Mouse (Mus musculus) lung, postnatal 4 days (tissue): Measurements from ENCODE around the gene Zfp729a.
A peak's percentile ranks its signal among the peaks of the same experiment; 100 is the strongest.
"Not testable (repeated sequence)": the region's sequence is repeated elsewhere in the genome, so short reads cannot be mapped to it uniquely, and the experiment has no call there.

Experiments used
- DNase-seq, 2 experiments: peaks; one replicate each; pipeline ENCODE4 v3.0.0; 2021

Gene Zfp729a

DNA sequence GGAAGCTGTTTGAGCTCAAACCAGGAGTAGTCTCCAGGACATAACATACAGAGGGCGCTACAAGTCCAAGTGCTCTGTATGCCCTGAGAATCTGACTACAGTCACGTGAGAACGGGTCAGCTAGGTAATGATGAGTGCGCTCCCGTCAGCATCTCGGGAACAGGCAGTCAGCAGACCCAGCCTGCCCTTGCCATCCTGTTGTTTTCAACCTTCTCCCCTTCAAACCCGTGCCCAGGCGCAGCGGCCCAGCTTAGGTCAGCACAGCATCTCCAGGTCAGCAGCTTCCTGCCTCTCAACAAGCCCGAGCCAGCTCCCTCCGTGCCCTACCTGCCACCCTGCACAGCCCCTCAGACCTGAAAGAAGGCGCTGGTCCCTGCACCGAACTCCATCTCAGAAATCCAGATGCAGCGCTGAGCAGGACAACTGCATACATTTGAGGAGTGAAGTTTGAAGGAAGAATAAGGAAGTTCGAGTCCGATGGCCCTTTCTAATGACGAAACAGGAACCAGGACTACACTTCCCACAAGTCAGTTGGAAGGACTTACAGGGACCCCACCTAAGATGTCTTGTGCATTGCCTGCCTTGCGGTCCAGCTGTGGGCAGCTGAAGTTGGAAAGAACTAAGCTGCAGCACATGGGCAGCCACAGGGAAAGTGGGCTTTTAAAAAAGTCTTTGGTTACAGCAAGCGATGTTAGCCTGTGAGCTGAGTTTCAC is at the start of gene Zfp729a, which contains the start of gene Gm49345:
Gene Zfp729a, minus strand, starts transcription at position 498 of the 714 bp plus-strand sequence.
Gene Gm49345, minus strand, starts transcription at position 476 of the 714 bp plus-strand sequence.
- peak; percentile 87 to 88 for DNase-seq

GRCm38 (mm10) chr13:67686971-67687370 is 49.4 kb upstream of the Zfp729a start, which contains the start of gene Zfp738:
TSS of gene Zfp738 (minus strand) at chr13:67687071.
- no peak for DNase-seq

GRCm38 (mm10) chr13:67683841-67684240 is 46.2 kb upstream of the Zfp729a start:
- DNase-seq = not testable (repeated sequence)

- DNase-seq = peak; percentile 87 to 88
Observed at GRCm38 (mm10) chr13:67682959-67683735, 45.6 kb upstream of the Zfp729a start.

- no peak for DNase-seq
Observed at GRCm38 (mm10) chr13:67674902-67675301, 37.3 kb upstream of the Zfp729a start.

DNA sequence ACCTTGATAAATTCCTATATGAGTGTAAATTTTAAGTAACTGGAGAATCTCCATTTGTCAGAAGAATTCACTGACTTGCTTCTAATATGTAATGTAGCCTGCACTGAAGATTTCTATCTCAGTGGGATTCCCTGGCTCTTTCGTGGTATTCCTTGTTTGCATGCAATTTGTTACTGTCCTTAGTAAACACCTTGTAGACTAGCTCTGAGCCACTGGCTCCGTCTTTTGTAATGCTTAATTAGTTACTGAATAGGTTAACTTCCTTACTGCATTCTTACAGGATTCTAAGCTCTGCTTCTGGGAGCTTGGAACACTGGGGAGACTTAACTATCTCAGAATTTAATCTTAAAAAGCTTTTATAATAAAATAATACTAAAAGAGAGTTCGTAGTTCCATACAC is 14.9 kb upstream of the Zfp729a start:
- DNase-seq = no peak

- DNase-seq = no peak
Observed at GRCm38 (mm10) chr13:67610108-67610507, 27.5 kb downstream of the Zfp729a start.

GRCm38 (mm10) chr13:67609066-67609876 is 28.3 kb downstream of the Zfp729a start, which contains the start of gene Zfp729b:
TSS of gene Zfp729b (minus strand) at chr13:67609707.
- DNase-seq = peak; percentile 89 to 93

GRCm38 (mm10) chr13:67572591-67573189 is 64.9 kb downstream of the Zfp729a start:
- no peak for DNase-seq
